Mouse (Mus musculus): ENCODE measurements around the gene Bpifa3. TPM values are rescaled to one million over a fixed set of nuclear protein-coding genes. Genes with fewer than 3 reads are reported as not detected.

The Bpifa3 gene
- not detected in 2 replicates for polyA plus RNA-seq (2014; fragmentation: Nextera tagmentation; extraction: Ambion mirVana)

DNA sequence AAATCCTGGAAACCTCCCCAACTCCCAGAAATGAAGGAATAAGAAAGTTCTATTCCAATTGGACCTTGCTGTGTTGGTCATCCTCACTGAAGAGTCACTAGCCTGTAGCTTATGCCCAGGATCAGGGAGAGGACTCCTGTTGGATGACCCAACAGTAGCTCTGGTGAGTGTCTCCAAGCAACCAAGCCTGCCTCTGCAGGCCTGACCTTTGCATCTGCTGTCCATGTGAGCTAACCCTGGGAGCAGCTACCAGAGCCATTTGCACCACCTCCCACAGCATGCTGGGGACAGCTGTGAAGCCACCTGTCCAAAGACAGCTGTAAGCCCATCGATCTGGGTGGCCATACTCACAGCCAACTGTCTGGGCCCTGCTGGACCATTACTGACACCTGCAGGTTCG, at the start of gene Bpifa3:
Gene Bpifa3 (plus strand): TSS at position 217 of the 400 bp plus-strand sequence.
- H3K4me3 ChIP-seq (ENCODE audit: low read depth, low read length): no peak within 1 kb of the TSS
- ATAC-seq (replicated peaks; ENCODE audit: insufficient number of reproducible peaks, low FRiP score, low TSS enrichment): no peak
- no peaks in the 10 kb centered on the region for H3K4me1 ChIP-seq (ENCODE audit: control insufficient read depth, insufficient read depth, low read length)
- no peaks in the 10 kb centered on the region for H3K9me3 ChIP-seq (replicated peaks; ENCODE audit: control insufficient read depth, low read length)
- H3K9ac ChIP-seq (ENCODE audit: low read depth, low read length): no peak within 1 kb of the TSS
- H3K36me3 ChIP-seq (ENCODE audit: control insufficient read depth, insufficient read depth, low read length): no peaks in the 10 kb centered on the region
- H3K27ac ChIP-seq (ENCODE audit: low read depth, low read length): no peak within 1 kb of the TSS
- H3K27me3 ChIP-seq (ENCODE audit: control insufficient read depth, insufficient read depth, low read length): no peaks in the 10 kb centered on the region
- 63% methylated on average over 2 of the region's 2 CpGs for WGBS (ENCODE audit: insufficient replicate concordance)
- H3K4me2 ChIP-seq: no peak within 1 kb of the TSS

GRCm38 (mm10) chr2:154097734-154098133, 32.4 kb upstream of the Bpifa3 start:
- Histone ChIP-seq H3K9ac (ENCODE audit: low read depth, low read length) (no peak overlapping the region), H3K4me3 (ENCODE audit: low read depth, low read length) (no peak overlapping the region), H3K9me3 (replicated peaks; ENCODE audit: control insufficient read depth, low read length) (no peaks in the 10 kb centered on the region), H3K36me3 (ENCODE audit: control insufficient read depth, insufficient read depth, low read length) (no peaks in the 10 kb centered on the region), H3K4me2 (no peak overlapping the region), H3K27me3 (ENCODE audit: control insufficient read depth, insufficient read depth, low read length) (no peaks in the 10 kb centered on the region), H3K27ac (ENCODE audit: low read depth, low read length) (no peak overlapping the region), H3K4me1 (ENCODE audit: control insufficient read depth, insufficient read depth, low read length) (no peaks in the 10 kb centered on the region)
- WGBS (ENCODE audit: insufficient replicate concordance): 30% methylated on average over 1 of the region's 1 CpGs
- ATAC-seq (replicated peaks; ENCODE audit: insufficient number of reproducible peaks, low FRiP score, low TSS enrichment): no peak

GRCm38 (mm10) chr2:154117381-154117780, 12.8 kb upstream of the Bpifa3 start:
- H3K36me3 ChIP-seq (ENCODE audit: control insufficient read depth, insufficient read depth, low read length): no peaks in the 10 kb centered on the region

GRCm38 (mm10) chr2:154142580-154142979, 12.4 kb downstream of the Bpifa3 start, which contains the start of gene Bpifa1:
Gene Bpifa1 (plus strand): TSS chr2:154142880.
- Histone ChIP-seq H3K36me3 (ENCODE audit: control insufficient read depth, insufficient read depth, low read length) (no peaks in the 10 kb centered on the region), H3K4me1 (ENCODE audit: control insufficient read depth, insufficient read depth, low read length) (no peaks in the 10 kb centered on the region), H3K4me3 (ENCODE audit: low read depth, low read length) (no peak within 1 kb of the TSS), H3K27me3 (ENCODE audit: control insufficient read depth, insufficient read depth, low read length) (no peaks in the 10 kb centered on the region; the same call in 1 of the 2 replicates), H3K9me3 (replicated peaks; ENCODE audit: control insufficient read depth, low read length) (no peaks in the 10 kb centered on the region), H3K27ac (ENCODE audit: low read depth, low read length) (no peak within 1 kb of the TSS), H3K9ac (ENCODE audit: low read depth, low read length) (no peak within 1 kb of the TSS), H3K4me2 (no peak within 1 kb of the TSS)
- no peak for ATAC-seq (replicated peaks; ENCODE audit: insufficient number of reproducible peaks, low FRiP score, low TSS enrichment)
- 72% methylated on average over 4 of the region's 4 CpGs for WGBS (ENCODE audit: insufficient replicate concordance)

More at GRCm38 (mm10) chr2:154117381-154117780, 12.8 kb upstream of the Bpifa3 start:
- H3K27me3 ChIP-seq (ENCODE audit: control insufficient read depth, insufficient read depth, low read length): no peaks in the 10 kb centered on the region
- WGBS (ENCODE audit: insufficient replicate concordance): 70% methylated on average over 3 of the region's 3 CpGs
- no peak overlapping the region for H3K4me3 ChIP-seq (ENCODE audit: low read depth, low read length)
- H3K9ac ChIP-seq (ENCODE audit: low read depth, low read length): no peak overlapping the region
- no peak overlapping the region for H3K4me2 ChIP-seq
- H3K27ac ChIP-seq (ENCODE audit: low read depth, low read length): no peak overlapping the region
- H3K9me3 ChIP-seq (replicated peaks; ENCODE audit: control insufficient read depth, low read length): no peaks in the 10 kb centered on the region
- no peak for ATAC-seq (replicated peaks; ENCODE audit: insufficient number of reproducible peaks, low FRiP score, low TSS enrichment)
- no peaks in the 10 kb centered on the region for H3K4me1 ChIP-seq (ENCODE audit: control insufficient read depth, insufficient read depth, low read length)

DNA sequence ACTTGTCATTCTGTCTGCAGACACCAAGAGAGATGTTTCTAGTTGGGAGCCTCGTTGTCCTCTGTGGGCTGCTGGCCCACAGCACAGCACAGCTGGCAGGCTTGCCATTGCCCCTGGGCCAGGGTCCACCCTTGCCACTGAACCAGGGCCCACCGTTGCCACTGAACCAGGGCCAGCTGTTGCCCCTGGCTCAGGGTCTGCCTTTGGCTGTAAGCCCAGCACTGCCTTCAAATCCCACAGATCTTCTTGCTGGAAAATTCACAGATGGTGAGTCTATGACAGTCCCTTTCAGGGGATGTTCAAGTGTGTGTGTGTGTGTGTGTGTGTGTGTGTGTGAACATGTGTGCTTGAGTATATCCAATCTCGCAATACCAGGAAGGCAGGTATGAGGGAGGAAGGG, 13.6 kb downstream of the Bpifa3 start:
- no peak overlapping the region for H3K27ac ChIP-seq (ENCODE audit: low read depth, low read length)
- no peaks in the 10 kb centered on the region for H3K36me3 ChIP-seq (ENCODE audit: control insufficient read depth, insufficient read depth, low read length)
- no peak overlapping the region for H3K4me2 ChIP-seq
- H3K27me3 ChIP-seq (ENCODE audit: control insufficient read depth, insufficient read depth, low read length): no peaks in the 10 kb centered on the region; the same call in 1 of the 2 replicates
- WGBS (ENCODE audit: insufficient replicate concordance): 74% methylated on average over 3 of the region's 3 CpGs
- no peaks in the 10 kb centered on the region for H3K9me3 ChIP-seq (replicated peaks; ENCODE audit: control insufficient read depth, low read length)
- H3K4me1 ChIP-seq (ENCODE audit: control insufficient read depth, insufficient read depth, low read length): no peaks in the 10 kb centered on the region
- no peak overlapping the region for H3K4me3 ChIP-seq (ENCODE audit: low read depth, low read length)
- ATAC-seq (replicated peaks; ENCODE audit: insufficient number of reproducible peaks, low FRiP score, low TSS enrichment): no peak
- H3K9ac ChIP-seq (ENCODE audit: low read depth, low read length): no peak overlapping the region

DNA sequence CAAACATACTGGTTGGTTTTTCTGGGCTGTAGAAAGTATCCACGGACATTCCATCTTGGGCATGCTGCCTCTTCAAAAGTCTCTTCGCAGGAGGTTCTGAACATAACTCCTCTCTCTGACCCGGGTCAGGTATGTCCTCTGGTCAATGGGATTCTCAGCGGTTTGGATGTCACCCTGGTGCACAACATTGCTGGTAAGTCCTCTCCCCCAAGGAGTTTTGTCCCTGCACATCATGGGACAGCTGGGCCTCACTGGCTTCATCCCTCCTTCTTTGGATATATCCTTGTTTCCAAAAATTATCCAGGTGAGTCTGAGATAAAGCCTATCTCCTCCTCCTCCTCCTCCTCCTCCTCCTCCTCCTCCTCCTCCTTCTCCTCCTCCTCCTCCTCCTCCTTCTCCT, 17.4 kb downstream of the Bpifa3 start:
- no peaks in the 10 kb centered on the region for H3K9me3 ChIP-seq (replicated peaks; ENCODE audit: control insufficient read depth, low read length)

GRCm38 (mm10) chr2:154158433-154158832, 28.3 kb downstream of the Bpifa3 start:
- no peaks in the 10 kb centered on the region for H3K4me1 ChIP-seq (ENCODE audit: control insufficient read depth, insufficient read depth, low read length)
- H3K9ac ChIP-seq (ENCODE audit: low read depth, low read length): no peak overlapping the region
- no peak overlapping the region for H3K4me2 ChIP-seq
- ATAC-seq (replicated peaks; ENCODE audit: insufficient number of reproducible peaks, low FRiP score, low TSS enrichment): no peak
- no peak overlapping the region for H3K27ac ChIP-seq (ENCODE audit: low read depth, low read length)
- 38% methylated on average over 3 of the region's 3 CpGs for WGBS (ENCODE audit: insufficient replicate concordance)
- no peaks in the 10 kb centered on the region; the same call in 1 of the 2 replicates for H3K9me3 ChIP-seq (replicated peaks; ENCODE audit: control insufficient read depth, low read length)
- H3K4me3 ChIP-seq (ENCODE audit: low read depth, low read length): no peak overlapping the region
- no peaks in the 10 kb centered on the region for H3K36me3 ChIP-seq (ENCODE audit: control insufficient read depth, insufficient read depth, low read length)
- H3K27me3 ChIP-seq (ENCODE audit: control insufficient read depth, insufficient read depth, low read length): no peaks in the 10 kb centered on the region

More for the DNA sequence above, 17.4 kb downstream of the Bpifa3 start:
- H3K36me3 ChIP-seq (ENCODE audit: control insufficient read depth, insufficient read depth, low read length): no peaks in the 10 kb centered on the region
- no peak overlapping the region for H3K4me3 ChIP-seq (ENCODE audit: low read depth, low read length)
- no peak overlapping the region for H3K9ac ChIP-seq (ENCODE audit: low read depth, low read length)
- no peak for ATAC-seq (replicated peaks; ENCODE audit: insufficient number of reproducible peaks, low FRiP score, low TSS enrichment)
- H3K4me1 ChIP-seq (ENCODE audit: control insufficient read depth, insufficient read depth, low read length): no peaks in the 10 kb centered on the region
- no peak overlapping the region for H3K4me2 ChIP-seq
- H3K27me3 ChIP-seq (ENCODE audit: control insufficient read depth, insufficient read depth, low read length): no peaks in the 10 kb centered on the region
- 70% methylated on average over 4 of the region's 4 CpGs for WGBS (ENCODE audit: insufficient replicate concordance)
- no peak overlapping the region for H3K27ac ChIP-seq (ENCODE audit: low read depth, low read length)

GRCm38 (mm10) chr2:154162307-154162706, 32.2 kb downstream of the Bpifa3 start, which contains the start of gene Bpifa5:
Gene Bpifa5 (plus strand): TSS chr2:154162607.
- Histone ChIP-seq H3K9me3 (replicated peaks; ENCODE audit: control insufficient read depth, low read length) (no peaks in the 10 kb centered on the region; the same call in 1 of the 2 replicates), H3K4me2 (no peak within 1 kb of the TSS), H3K36me3 (ENCODE audit: control insufficient read depth, insufficient read depth, low read length) (no peaks in the 10 kb centered on the region), H3K27ac (ENCODE audit: low read depth, low read length) (no peak within 1 kb of the TSS), H3K4me3 (ENCODE audit: low read depth, low read length) (no peak within 1 kb of the TSS), H3K27me3 (ENCODE audit: control insufficient read depth, insufficient read depth, low read length) (no peaks in the 10 kb centered on the region), H3K4me1 (ENCODE audit: control insufficient read depth, insufficient read depth, low read length) (no peaks in the 10 kb centered on the region), H3K9ac (ENCODE audit: low read depth, low read length) (no peak within 1 kb of the TSS)
- 69% methylated on average over 8 of the region's 8 CpGs for WGBS (ENCODE audit: insufficient replicate concordance)
- no peak for ATAC-seq (replicated peaks; ENCODE audit: insufficient number of reproducible peaks, low FRiP score, low TSS enrichment)

GRCm38 (mm10) chr2:154163306-154163705, 33.2 kb downstream of the Bpifa3 start:
- H3K4me1 ChIP-seq (ENCODE audit: control insufficient read depth, insufficient read depth, low read length): no peaks in the 10 kb centered on the region
- 0 out of 2 replicates have a peak, but pooled peaks have one; percentile 10 for ATAC-seq (replicated peaks; ENCODE audit: insufficient number of reproducible peaks, low FRiP score, low TSS enrichment)

More at GRCm38 (mm10) chr2:154163306-154163705, 33.2 kb downstream of the Bpifa3 start:
- H3K27ac ChIP-seq (ENCODE audit: low read depth, low read length): no peak overlapping the region
- no peaks in the 10 kb centered on the region for H3K27me3 ChIP-seq (ENCODE audit: control insufficient read depth, insufficient read depth, low read length)
- no peaks in the 10 kb centered on the region for H3K36me3 ChIP-seq (ENCODE audit: control insufficient read depth, insufficient read depth, low read length)
- 86% methylated on average over 5 of the region's 5 CpGs for WGBS (ENCODE audit: insufficient replicate concordance)
- no peak overlapping the region for H3K9ac ChIP-seq (ENCODE audit: low read depth, low read length)
- no peaks in the 10 kb centered on the region; the same call in 1 of the 2 replicates for H3K9me3 ChIP-seq (replicated peaks; ENCODE audit: control insufficient read depth, low read length)
- no peak overlapping the region for H3K4me2 ChIP-seq
- no peak overlapping the region for H3K4me3 ChIP-seq (ENCODE audit: low read depth, low read length)
